Mouse (Mus musculus) neural tube, embryonic 14.5 days (tissue): ENCODE results near the gene Mapre3. TPM values are rescaled to one million over a fixed set of nuclear protein-coding genes. Genes with fewer than 3 reads are reported as not detected.
"Not testable (repeated sequence)": the region's sequence is repeated elsewhere in the genome, so short reads cannot be mapped to it uniquely, and the experiment has no call there.

ENCODE experiments used
- ATAC-seq: fragments of 200-750 bp; cut with Nextera tagmentation; 2 replicates; pipeline ENCODE4 v1.8.0; 2017; ENCODE audit warnings: low read depth, mild to moderate bottlenecking, moderate TSS enrichment, moderate library complexity
- H3K27ac ChIP-seq: fragments of 300-500 bp; sonication (generic); 2 replicates; pipeline ENCODE4 v1.5.1; 2014; ENCODE audit warnings: low read depth, mild to moderate bottlenecking, control low read depth, low read length, moderate library complexity, mixed read lengths
- H3K27me3 ChIP-seq: fragments of 300-500 bp; sonication (generic); 2 replicates; pipeline ENCODE4 v1.6.1; 2014; ENCODE audit warnings: low read length; ENCODE audit not compliant: control insufficient read depth, insufficient read depth
- H3K36me3 ChIP-seq: fragments of 300-500 bp; sonication (generic); 2 replicates; pipeline ENCODE4 v1.6.1; 2014; ENCODE audit warnings: low read length, mixed read lengths; ENCODE audit not compliant: control insufficient read depth, insufficient read depth
- H3K4me1 ChIP-seq: fragments of 300-500 bp; sonication (generic); 2 replicates; pipeline ENCODE4 v1.6.1; 2014; ENCODE audit warnings: low read length; ENCODE audit not compliant: control insufficient read depth, insufficient read depth
- H3K4me2 ChIP-seq: fragments of 300-500 bp; sonication (generic); 2 replicates; pipeline ENCODE4 v1.6.1; 2014; ENCODE audit warnings: mild to moderate bottlenecking, low read depth, low read length, control low read depth
- H3K4me3 ChIP-seq: fragments of 300-500 bp; sonication (generic); 2 replicates; pipeline ENCODE4 v1.5.1; 2014; ENCODE audit warnings: low read depth, low read length, control low read depth, mixed read lengths
- H3K9ac ChIP-seq: fragments of 300-500 bp; sonication (generic); replicated peaks from 2 replicates; pipeline ENCODE4 v1.6.1; 2014; ENCODE audit warnings: low read depth, mild to moderate bottlenecking, control low read depth, low read length, mixed read lengths
- H3K9me3 ChIP-seq: fragments of 300-500 bp; sonication (generic); 2 replicates; pipeline ENCODE4 v1.6.1; 2016; ENCODE audit warnings: low read length; ENCODE audit not compliant: control insufficient read depth
- WGBS: fragments of 180-500 bp; shearing (Covaris S2); extraction: QIAGEN DNeasy Blood & Tissue Kit; methylation state at CpG from one replicate; pipeline ENCODE4 v1.1.7; 2014; 5-methylcytosine and 5-hydroxymethylcytosine counted together
- polyA plus RNA-seq: library from polyadenylated mRNA; unstranded; fragments of >200 nt; fragmentation: Nextera tagmentation; extraction: Ambion mirVana; gene quantifications from 2 replicates; pipeline ENCODE4 v1.2.1, GENCODE M21; 2014

Gene Mapre3
- polyA plus RNA-seq, 1 experiment from 2014 or later: 140 TPM

DNA sequence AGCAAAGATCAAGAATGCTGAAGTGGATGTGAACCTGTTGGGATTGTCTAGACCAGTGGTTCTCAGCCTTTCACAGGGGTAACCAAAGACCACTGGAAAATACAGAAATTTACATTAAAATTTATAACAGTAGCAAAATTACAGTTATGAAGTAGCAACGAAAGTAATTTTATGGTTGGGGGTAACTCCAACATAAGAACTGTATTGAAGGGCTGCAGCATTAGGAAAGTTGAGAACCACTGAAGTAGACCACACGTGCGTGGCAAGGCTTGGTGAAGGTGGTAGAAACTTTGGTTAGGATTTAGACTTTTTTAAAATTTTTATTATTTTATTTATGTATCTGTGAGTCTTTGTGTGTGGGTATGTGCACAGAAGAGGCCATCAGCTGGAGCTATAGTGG is 53.3 kb downstream of the Mapre3 start, which contains the start of gene Tmem214:
Gene Tmem214, plus strand, starts transcription at position 301 of the 400 bp plus-strand sequence.
- Histone ChIP-seq H3K27ac (no peak within 1 kb of the TSS), H3K4me3 (no peak within 1 kb of the TSS), H3K9me3 (no peaks in the 10 kb centered on the region), H3K4me2 (0 out of 2 replicates have a peak within 1 kb of the TSS, but pooled peaks have one; percentile 62), H3K9ac (no peak within 1 kb of the TSS), H3K27me3 (no peaks in the 10 kb centered on the region), H3K36me3 (peaks cover 24% of the 10 kb centered on the region), H3K4me1 (peaks cover 8% of the 10 kb centered on the region)
- 95% methylated on average over 3 of the region's 3 CpGs for WGBS
- no peak for ATAC-seq

- no peaks in the 10 kb centered on the region for H3K27me3 ChIP-seq
- no peak overlapping the region; the same call in 1 of the 2 replicates for H3K27ac ChIP-seq
- no peaks in the 10 kb centered on the region for H3K9me3 ChIP-seq
- H3K36me3 ChIP-seq: peaks cover 35% of the 10 kb centered on the region
- WGBS: 24% methylated on average over 9 of the region's 9 CpGs
- peak overlapping the region; percentile 62 for H3K4me2 ChIP-seq
- peak overlapping the region; percentile 68 for H3K4me3 ChIP-seq
- H3K4me1 ChIP-seq: peaks cover 8% of the 10 kb centered on the region
- peak overlapping the region; percentile 89; the same call in 1 of the 2 replicates for H3K9ac ChIP-seq
- no peak for ATAC-seq
Measured at GRCm38 (mm10) chr5:30868981-30869380, 54.5 kb downstream of the Mapre3 start.

GRCm38 (mm10) chr5:30869405-30870130 is 55.1 kb downstream of the Mapre3 start:
- Histone ChIP-seq H3K27me3 (no peaks in the 10 kb centered on the region), H3K4me2 (peak overlapping the region; percentile 62), H3K27ac (peak overlapping the region; percentile 31; the same call in 1 of the 2 replicates), H3K36me3 (peaks cover 41% of the 10 kb centered on the region), H3K9ac (peak overlapping the region; percentile 89), H3K4me1 (peaks cover 8% of the 10 kb centered on the region), H3K4me3 (peak overlapping the region; percentile 68), H3K9me3 (no peaks in the 10 kb centered on the region)
- under 1% methylated on average over 61 of the region's 63 CpGs for WGBS
- ATAC-seq: peak; percentile 93

- Histone ChIP-seq H3K36me3 (peaks cover 45% of the 10 kb centered on the region), H3K27ac (no peak overlapping the region), H3K9me3 (no peaks in the 10 kb centered on the region), H3K4me1 (peaks cover 8% of the 10 kb centered on the region), H3K4me3 (peak overlapping the region; percentile 68), H3K27me3 (no peaks in the 10 kb centered on the region), H3K4me2 (peak overlapping the region; percentile 62), H3K9ac (peak overlapping the region; percentile 89)
- no peak for ATAC-seq
- WGBS: 30% methylated on average over 2 of the region's 2 CpGs
Measured at GRCm38 (mm10) chr5:30870131-30870406, 55.6 kb downstream of the Mapre3 start.

- Histone ChIP-seq H3K36me3 (peaks cover 60% of the 10 kb centered on the region; the same call in 1 of the 2 replicates), H3K9me3 (no peaks in the 10 kb centered on the region), H3K4me3 (no peak overlapping the region), H3K4me2 (no peak overlapping the region), H3K27ac (no peak overlapping the region), H3K9ac (no peak overlapping the region), H3K4me1 (peaks cover 8% of the 10 kb centered on the region), H3K27me3 (no peaks in the 10 kb centered on the region)
- ATAC-seq: no peak
- 96% methylated on average over 9 of the region's 9 CpGs for WGBS
Measured at GRCm38 (mm10) chr5:30872574-30872973, 58.1 kb downstream of the Mapre3 start.

- 94% methylated on average over 7 of the region's 7 CpGs for WGBS
- H3K36me3 ChIP-seq: peaks cover 64% of the 10 kb centered on the region; the same call in 1 of the 2 replicates
- ATAC-seq: no peak
Measured at GRCm38 (mm10) chr5:30874365-30874764, 59.9 kb downstream of the Mapre3 start.

DNA sequence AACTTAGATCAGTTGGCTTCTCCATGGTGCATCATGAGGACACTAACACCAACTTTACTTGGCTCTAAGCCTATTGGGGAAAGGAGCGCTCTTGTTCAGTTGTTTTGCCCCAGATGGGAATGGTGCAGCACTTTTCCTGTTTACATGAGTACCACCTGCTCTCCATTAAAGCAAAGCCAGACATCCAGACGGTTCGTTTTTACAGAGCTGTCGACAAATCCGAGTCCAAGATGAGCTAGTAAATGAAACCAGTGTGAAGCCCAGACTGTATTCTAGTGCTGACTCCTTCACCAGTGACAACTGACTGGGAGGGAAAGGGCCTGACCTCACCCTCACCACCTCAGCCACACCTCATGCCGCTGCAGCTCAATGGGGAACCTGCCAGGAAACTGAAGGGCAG is 64.2 kb downstream of the Mapre3 start:
- H3K4me1 ChIP-seq: no peaks in the 10 kb centered on the region
- no peaks in the 10 kb centered on the region for H3K27me3 ChIP-seq
- no peak for ATAC-seq
- peaks cover 43% of the 10 kb centered on the region; the same call in 1 of the 2 replicates for H3K36me3 ChIP-seq
- no peaks in the 10 kb centered on the region for H3K9me3 ChIP-seq
- H3K9ac ChIP-seq: no peak overlapping the region
- whole genome bisulfite sequencing: 65% methylated on average over 6 of the region's 6 CpGs
- H3K4me2 ChIP-seq: no peak overlapping the region
- no peak overlapping the region for H3K27ac ChIP-seq
- no peak overlapping the region for H3K4me3 ChIP-seq

More at GRCm38 (mm10) chr5:30874365-30874764, 59.9 kb downstream of the Mapre3 start:
- Histone ChIP-seq H3K4me3 (no peak overlapping the region), H3K27ac (no peak overlapping the region), H3K9me3 (no peaks in the 10 kb centered on the region), H3K9ac (no peak overlapping the region), H3K4me2 (no peak overlapping the region), H3K4me1 (peaks cover 8% of the 10 kb centered on the region), H3K27me3 (no peaks in the 10 kb centered on the region)

DNA sequence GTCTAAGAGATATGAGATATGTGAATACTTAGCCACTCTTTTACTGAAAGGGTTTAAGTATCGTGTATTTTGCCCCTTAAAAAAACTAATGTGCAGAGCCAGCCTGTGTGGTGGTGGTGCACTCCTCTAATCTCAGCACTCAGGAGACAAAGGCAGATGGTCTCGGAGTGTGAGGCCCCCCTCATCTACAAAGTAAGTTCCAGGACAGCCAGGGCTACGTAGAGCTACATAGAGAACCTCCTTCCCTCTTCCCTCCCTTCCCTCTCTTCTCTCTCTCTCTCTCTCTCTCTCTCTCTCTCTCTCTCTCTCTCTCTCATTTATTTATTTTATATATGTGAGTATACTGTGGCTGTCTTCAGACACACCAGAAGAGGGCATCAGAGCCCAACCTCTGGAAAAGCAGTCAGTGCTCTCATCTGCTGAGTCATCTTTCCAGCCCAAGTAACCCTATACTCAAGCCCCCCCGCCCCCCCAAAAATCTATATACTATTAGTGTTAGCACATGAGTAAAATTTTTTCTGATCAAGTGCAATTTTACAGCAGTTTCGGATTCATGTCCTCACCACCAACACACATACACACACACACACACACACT is 65.0 kb downstream of the Mapre3 start:
- WGBS: 85% methylated on average over 5 of the region's 5 CpGs
- no peaks in the 10 kb centered on the region for H3K9me3 ChIP-seq
- no peak overlapping the region for H3K9ac ChIP-seq
- H3K27me3 ChIP-seq: no peaks in the 10 kb centered on the region
- H3K36me3 ChIP-seq: peaks cover 34% of the 10 kb centered on the region; the same call in 1 of the 2 replicates
- no peak overlapping the region for H3K4me2 ChIP-seq
- no peak overlapping the region for H3K27ac ChIP-seq
- ATAC-seq: no peak
- no peak overlapping the region for H3K4me3 ChIP-seq
- H3K4me1 ChIP-seq: no peaks in the 10 kb centered on the region

GRCm38 (mm10) chr5:30881839-30882238 is 67.4 kb downstream of the Mapre3 start:
- H3K36me3 ChIP-seq: peaks cover 11% of the 10 kb centered on the region; the same call in 1 of the 2 replicates
- H3K4me1 ChIP-seq, H3K4me3 ChIP-seq, H3K27me3 ChIP-seq, H3K9ac ChIP-seq, H3K4me2 ChIP-seq, ATAC-seq, H3K9me3 ChIP-seq, H3K27ac ChIP-seq: not testable (repeated sequence)
- 91% methylated on average over 4 of the region's 4 CpGs for WGBS
